Mouse (Mus musculus): Measurements from ENCODE around the gene Lpp.

DNA sequence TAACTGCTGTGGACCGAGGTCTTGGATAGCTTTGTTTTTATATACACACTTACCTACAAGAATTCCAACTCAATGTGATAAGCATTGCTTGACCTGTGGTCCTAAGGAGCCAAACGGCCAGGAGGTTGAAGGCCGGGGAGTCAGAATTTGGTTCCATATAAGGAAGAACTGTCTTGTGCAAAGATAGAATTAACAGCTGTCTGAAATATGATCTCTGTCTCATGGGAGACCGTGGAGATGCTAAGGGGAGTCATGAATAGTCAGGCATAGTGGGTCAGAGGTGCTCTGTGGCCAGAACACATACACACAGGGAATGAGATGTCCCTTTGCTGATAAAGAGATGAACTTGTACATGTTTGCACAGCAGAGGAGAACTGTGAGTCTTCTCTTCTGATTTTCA, 51.5 kb downstream of the Lpp start:
- TF ChIP-seq CTCF (IDR thresholded peaks at IDR 0.05; ENCODE audit: control insufficient read depth, insufficient read depth, low read length): no peak
- TF ChIP-seq POLR2A (IDR thresholded peaks at IDR 0.05; ENCODE audit: borderline replicate concordance, control insufficient read depth, low read depth, low read length): no peak
